Mouse (Mus musculus): Measurements from ENCODE around the gene Lgals2. TPM values are rescaled to one million over a fixed set of nuclear protein-coding genes. Genes with fewer than 3 reads are reported as not detected.
"Not testable (repeated sequence)": the region's sequence is repeated elsewhere in the genome, so short reads cannot be mapped to it uniquely, and the experiment has no call there.

Lgals2 gene
- polyA plus RNA-seq, 1 experiment from 2014 or later, result 1.0 TPM

DNA sequence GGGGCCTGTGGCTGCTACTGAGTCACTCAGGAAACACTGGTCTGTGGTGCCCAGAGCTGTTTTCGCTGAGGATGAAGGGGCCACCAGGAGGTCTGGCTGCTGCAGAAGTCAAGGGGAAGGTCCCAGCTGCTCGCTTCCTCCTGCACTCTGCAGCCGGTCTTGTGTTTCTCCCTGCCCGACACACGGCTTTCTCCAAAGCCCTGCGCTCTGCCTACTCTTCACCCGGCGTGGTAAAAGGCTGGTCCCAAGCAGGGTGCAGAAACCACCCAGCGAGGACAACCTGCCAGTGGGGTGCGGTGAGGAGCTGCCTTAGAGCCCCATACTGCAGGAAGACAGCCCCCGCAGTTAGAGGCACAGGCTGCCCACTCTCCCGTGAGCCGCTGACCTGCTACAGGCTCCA lies 39.4 kb upstream of the Lgals2 start:
- H3K9ac ChIP-seq, result no peak overlapping the region
- H3K9me3 ChIP-seq (replicated peaks), result no peaks in the 10 kb centered on the region
- no peak for ATAC-seq (ENCODE audit: insufficient number of reproducible peaks, low FRiP score, low TSS enrichment, low read depth)
- peaks cover 42% of the 10 kb centered on the region for H3K36me3 ChIP-seq
- H3K4me1 ChIP-seq, result peaks cover 62% of the 10 kb centered on the region
- H3K27ac ChIP-seq (replicated peaks), result peak overlapping the region; percentile 63
- no peaks in the 10 kb centered on the region for H3K27me3 ChIP-seq
- no peak overlapping the region for H3K4me3 ChIP-seq (replicated peaks)
- WGBS, result 59% methylated on average over 13 of the region's 13 CpGs
- H3K4me2 ChIP-seq (replicated peaks), result no peak overlapping the region

DNA sequence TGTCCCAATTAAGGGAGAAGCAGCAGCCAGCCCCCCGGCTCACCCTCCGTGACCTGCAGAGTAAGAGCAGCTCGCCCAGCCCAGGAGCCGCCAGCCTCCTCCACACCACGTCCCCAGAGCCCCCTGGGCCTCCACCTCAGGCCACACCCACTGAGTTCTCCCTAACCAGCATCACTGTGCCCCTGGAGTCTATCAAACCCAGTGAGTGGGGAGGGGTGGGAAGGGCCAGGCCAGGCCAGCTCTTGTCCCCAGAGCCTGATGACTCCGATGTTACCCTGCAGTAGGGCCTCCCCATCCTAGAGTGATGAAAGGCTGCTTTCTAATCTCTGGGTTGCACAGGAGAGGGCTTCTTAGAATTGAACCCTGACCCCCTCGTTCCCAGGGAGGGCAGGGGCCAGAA lies 37.1 kb upstream of the Lgals2 start:
- H3K4me1 ChIP-seq, result peaks cover 52% of the 10 kb centered on the region
- no peaks in the 10 kb centered on the region for H3K9me3 ChIP-seq (replicated peaks)
- H3K36me3 ChIP-seq, result peaks cover 60% of the 10 kb centered on the region
- no peak overlapping the region for H3K4me3 ChIP-seq (replicated peaks)
- WGBS, result 46% methylated on average over 7 of the region's 7 CpGs
- no peak for ATAC-seq (ENCODE audit: insufficient number of reproducible peaks, low FRiP score, low TSS enrichment, low read depth)
- H3K4me2 ChIP-seq (replicated peaks), result no peak overlapping the region
- H3K9ac ChIP-seq, result no peak overlapping the region
- H3K27ac ChIP-seq (replicated peaks), result no peak overlapping the region
- no peaks in the 10 kb centered on the region for H3K27me3 ChIP-seq

DNA sequence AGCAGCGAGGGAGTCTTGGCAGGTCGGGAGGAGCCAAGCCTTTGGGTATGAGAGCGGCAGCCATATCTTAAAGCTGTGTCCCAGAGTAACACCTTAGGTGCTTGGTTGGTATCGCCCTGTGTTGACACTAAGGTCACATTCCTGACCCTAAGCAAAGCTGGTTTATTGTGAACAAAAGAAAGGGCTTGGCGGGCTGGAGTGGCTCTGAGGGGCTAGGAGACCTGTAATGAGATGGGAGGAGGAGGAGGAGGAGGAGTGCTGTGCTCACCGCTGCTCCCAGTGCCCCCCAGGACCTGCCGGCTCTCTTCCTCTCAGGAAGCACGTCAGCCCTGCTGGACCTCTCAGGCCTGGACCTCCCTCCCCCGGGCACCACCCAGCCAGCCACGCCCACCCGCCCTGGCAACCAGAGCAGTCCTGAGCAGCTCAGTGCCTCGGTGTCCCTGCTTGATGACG lies 34.1 kb upstream of the Lgals2 start:
- 47% methylated on average over 12 of the region's 13 CpGs for WGBS
- H3K9ac ChIP-seq, result no peak overlapping the region
- no peak for ATAC-seq (ENCODE audit: insufficient number of reproducible peaks, low FRiP score, low TSS enrichment, low read depth)
- no peak overlapping the region for H3K4me3 ChIP-seq (replicated peaks)
- peaks cover 24% of the 10 kb centered on the region for H3K4me1 ChIP-seq
- H3K36me3 ChIP-seq, result peaks cover 83% of the 10 kb centered on the region
- no peaks in the 10 kb centered on the region for H3K27me3 ChIP-seq
- H3K27ac ChIP-seq (replicated peaks), result 0 out of 2 replicates have a peak overlapping the region, but pooled peaks have one; percentile 19
- H3K4me2 ChIP-seq (replicated peaks), result no peak overlapping the region
- H3K9me3 ChIP-seq (replicated peaks), result no peaks in the 10 kb centered on the region

DNA sequence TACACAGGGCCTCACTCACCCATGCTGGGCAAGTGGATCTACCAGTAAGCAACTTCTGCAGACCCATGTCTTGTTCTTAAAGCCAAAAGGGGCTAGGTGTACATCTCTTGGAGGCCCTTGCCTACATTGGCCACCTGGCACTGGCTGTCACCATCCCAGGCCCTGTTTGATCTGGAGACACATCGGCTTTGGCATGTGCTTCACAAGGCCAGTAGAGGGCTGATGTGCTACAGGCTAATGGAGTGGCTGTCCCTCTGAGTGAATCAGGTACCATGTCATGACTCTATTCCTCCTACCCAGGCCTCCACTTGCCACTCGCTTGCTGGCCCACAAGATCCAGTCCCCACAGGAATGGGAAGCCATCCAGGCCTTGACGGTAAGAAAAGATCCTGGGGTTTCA lies 26.5 kb upstream of the Lgals2 start:
- H3K4me2 ChIP-seq (replicated peaks), result no peak overlapping the region
- H3K4me1 ChIP-seq, result peaks cover 29% of the 10 kb centered on the region
- no peak for ATAC-seq (ENCODE audit: insufficient number of reproducible peaks, low FRiP score, low TSS enrichment, low read depth)
- H3K27me3 ChIP-seq, result no peaks in the 10 kb centered on the region
- H3K4me3 ChIP-seq (replicated peaks), result no peak overlapping the region
- H3K9ac ChIP-seq, result no peak overlapping the region
- no peaks in the 10 kb centered on the region for H3K9me3 ChIP-seq (replicated peaks)
- 82% methylated on average over 3 of the region's 3 CpGs for WGBS
- H3K36me3 ChIP-seq, result peaks cover 65% of the 10 kb centered on the region
- no peak overlapping the region for H3K27ac ChIP-seq (replicated peaks)

DNA sequence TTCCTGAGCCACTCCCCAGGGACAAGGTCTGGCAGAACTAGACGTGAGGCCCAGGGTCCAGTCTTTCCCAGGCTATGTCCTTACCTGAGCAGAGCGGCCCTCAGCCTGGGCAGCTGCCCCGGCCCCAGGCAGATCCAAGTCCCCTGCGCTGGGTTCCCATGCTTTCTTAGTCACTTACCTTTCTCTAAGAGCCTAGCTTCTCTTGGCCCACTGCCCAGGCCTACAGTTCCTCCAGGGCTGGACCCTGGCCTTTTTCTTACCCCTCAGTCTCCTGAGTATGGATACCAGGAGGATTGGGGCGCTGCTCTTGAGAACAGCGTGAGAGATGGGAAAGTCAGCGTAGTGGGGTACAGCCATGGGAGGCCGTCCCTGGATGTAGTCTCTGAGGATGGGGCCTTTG lies 25.1 kb upstream of the Lgals2 start:
- H3K4me1 ChIP-seq, result peaks cover 42% of the 10 kb centered on the region
- H3K4me3 ChIP-seq (replicated peaks), result no peak overlapping the region
- H3K36me3 ChIP-seq, result peaks cover 51% of the 10 kb centered on the region
- H3K9ac ChIP-seq, result no peak overlapping the region; the same call in 1 of the 2 replicates
- no peaks in the 10 kb centered on the region for H3K9me3 ChIP-seq (replicated peaks)
- no peak overlapping the region for H3K27ac ChIP-seq (replicated peaks)
- WGBS, result 92% methylated on average over 8 of the region's 8 CpGs
- H3K4me2 ChIP-seq (replicated peaks), result no peak overlapping the region
- no peaks in the 10 kb centered on the region for H3K27me3 ChIP-seq
- no peak for ATAC-seq (ENCODE audit: insufficient number of reproducible peaks, low FRiP score, low TSS enrichment, low read depth)

DNA sequence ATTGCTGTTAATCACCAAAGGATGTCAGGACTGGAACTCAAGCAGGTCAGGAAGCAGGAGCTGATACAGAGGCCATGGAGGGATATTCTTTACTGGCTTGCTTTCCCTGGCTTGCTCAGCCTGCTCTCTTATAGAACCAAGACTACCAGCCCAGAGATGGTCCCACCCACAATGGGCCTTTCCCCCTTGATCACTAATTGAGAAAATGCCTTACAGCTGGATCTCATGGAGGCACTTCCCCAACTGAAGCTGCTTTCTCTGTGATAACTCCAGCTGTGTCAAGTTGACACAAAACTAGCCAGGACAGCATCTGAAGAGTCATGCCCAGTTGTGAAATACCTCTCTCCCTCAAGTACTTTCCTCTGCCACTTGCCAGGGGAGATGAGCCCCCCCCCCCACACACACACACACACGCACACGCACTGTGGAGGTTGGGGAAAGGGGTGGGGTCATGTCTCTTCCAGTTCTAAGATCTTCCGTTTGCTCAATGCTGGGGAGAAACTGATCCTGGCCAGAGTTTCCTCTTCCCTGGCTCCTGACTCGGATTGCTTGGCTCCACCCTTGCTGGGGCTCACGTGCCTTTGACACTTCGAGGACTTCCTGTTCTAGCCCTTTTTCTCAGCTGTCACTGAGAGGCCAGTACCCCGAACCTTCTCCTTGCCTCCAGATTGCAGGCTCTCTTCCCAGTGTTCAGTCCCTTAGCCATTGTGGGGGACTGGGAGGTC lies 23.6 kb upstream of the Lgals2 start:
- H3K4me2 ChIP-seq (replicated peaks), result peak overlapping the region; percentile 80
- H3K4me1 ChIP-seq, result peaks cover 50% of the 10 kb centered on the region
- 0 out of 2 replicates have a peak overlapping the region, but pooled peaks have one; percentile 83 for H3K4me3 ChIP-seq (replicated peaks)
- peak overlapping the region; percentile 100 for H3K27ac ChIP-seq (replicated peaks)
- not testable (repeated sequence) for H3K27me3 ChIP-seq; ATAC-seq (ENCODE audit: insufficient number of reproducible peaks, low FRiP score, low TSS enrichment, low read depth); H3K9me3 ChIP-seq (replicated peaks); H3K9ac ChIP-seq
- peaks cover 39% of the 10 kb centered on the region for H3K36me3 ChIP-seq
- WGBS, result 16% methylated on average over 7 of the region's 7 CpGs

DNA sequence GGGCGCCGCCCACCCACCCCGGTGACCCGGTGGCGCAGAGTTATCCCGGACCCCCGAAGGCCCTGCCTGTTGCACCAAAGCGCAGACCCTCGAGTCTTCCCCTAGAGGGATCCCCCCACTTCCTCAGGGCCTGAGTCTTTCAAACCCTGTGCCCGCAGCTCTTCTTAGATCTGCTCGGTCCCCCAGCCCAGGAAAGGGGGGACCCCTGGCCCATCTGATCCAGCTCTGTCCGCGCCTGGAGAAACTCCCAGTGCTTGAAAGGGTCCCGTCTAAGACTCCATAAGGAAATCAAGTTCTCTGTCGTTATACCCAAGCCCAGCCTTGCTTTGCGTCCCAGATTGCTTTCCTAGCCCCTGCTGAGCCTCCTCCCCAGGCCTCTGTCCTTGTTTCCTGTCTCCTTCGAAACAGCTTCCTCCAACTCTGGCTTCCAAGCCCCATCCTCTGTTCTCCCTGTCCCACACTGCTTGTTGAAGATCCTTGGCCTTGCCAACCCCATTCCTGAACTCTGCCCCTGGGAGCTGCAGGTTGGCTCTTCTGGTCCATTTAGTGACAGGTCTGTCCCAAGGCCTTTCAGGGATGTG lies 22.6 kb upstream of the Lgals2 start:
- peak overlapping the region; percentile 83 for H3K4me3 ChIP-seq (replicated peaks)
- peak overlapping the region; percentile 80 for H3K4me2 ChIP-seq (replicated peaks)
- peaks cover 29% of the 10 kb centered on the region for H3K36me3 ChIP-seq
- peak overlapping the region; percentile 100 for H3K27ac ChIP-seq (replicated peaks)
- ATAC-seq (ENCODE audit: insufficient number of reproducible peaks, low FRiP score, low TSS enrichment, low read depth), result no peak
- peaks cover 50% of the 10 kb centered on the region for H3K4me1 ChIP-seq
- H3K27me3 ChIP-seq, result no peaks in the 10 kb centered on the region
- WGBS, result 0% methylated on average over 17 of the region's 17 CpGs
- peak overlapping the region; percentile 71 for H3K9ac ChIP-seq
- no peaks in the 10 kb centered on the region for H3K9me3 ChIP-seq (replicated peaks)

DNA sequence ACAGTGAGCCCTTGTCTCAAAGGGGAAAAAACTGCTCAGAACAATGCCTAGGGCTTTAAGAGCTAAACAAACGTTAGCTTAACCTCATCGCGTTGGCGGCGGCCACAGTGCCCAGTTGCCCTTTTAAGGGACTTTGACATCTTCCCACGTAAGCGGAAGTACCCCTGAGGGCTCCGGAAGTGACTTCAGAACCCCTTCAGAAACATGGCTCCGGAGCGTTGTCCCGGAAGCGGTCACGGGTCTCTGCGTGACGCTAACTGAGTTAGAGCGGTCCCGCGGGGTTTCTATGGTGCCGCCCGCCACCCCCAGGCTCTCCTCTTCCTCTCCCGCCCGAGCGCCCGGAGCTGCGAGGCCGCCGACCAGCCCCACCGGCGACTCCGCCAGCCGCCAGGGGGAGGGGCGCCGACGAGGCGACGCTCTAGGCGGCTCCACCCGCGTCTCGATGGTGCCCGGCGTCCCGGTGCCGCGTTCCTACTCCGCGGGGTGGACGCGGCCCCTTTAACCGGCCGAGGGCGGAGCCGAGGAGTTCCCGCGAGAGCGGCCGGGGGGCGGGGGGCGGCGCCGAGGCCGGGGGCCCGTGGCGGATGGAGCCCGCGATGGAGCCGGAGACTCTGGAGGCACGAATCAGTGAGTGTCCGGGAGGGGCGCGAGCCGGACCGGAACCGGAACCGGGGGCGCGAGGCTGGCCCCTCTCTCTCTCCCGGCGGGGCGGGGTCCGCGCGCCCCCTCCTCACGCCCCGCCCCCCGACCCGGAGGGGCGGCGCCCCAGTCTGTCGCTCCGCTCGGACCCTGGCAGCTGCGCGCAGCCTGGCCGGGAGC lies 21.9 kb upstream of the Lgals2 start, which contains the start of gene Gga1:
Gene Gga1, plus strand, starts transcription at position 200 of the 819 bp plus-strand sequence.
- peaks cover 24% of the 10 kb centered on the region for H3K36me3 ChIP-seq

DNA sequence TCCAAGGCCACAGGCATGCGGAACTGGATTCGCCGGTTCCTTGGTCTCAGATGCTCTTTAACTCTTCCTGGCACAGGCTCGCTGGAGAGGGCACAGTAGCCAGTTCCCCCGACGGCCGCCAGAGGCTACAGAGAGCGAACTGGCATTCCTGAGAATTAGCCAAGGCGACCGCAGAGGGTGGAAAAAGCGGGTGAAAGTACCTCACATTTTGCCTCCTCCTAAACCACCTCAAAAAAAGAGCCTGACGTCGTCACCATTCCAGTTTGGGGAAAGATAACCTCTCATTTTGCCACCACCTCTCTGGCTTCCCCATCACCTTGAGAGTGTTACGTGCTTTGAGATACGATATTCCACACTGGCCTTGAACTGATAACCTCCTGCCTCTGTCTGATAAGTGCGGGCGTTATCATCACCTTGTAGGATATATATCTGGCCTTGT lies 20.9 kb upstream of the Lgals2 start:
- peak overlapping the region; percentile 83 for H3K4me3 ChIP-seq (replicated peaks)
- H3K27me3 ChIP-seq, result no peaks in the 10 kb centered on the region
- 2% methylated on average over 17 of the region's 17 CpGs for WGBS
- no peaks in the 10 kb centered on the region for H3K9me3 ChIP-seq (replicated peaks)
- peaks cover 58% of the 10 kb centered on the region for H3K4me1 ChIP-seq
- H3K4me2 ChIP-seq (replicated peaks), result peak overlapping the region; percentile 80
- peak; percentile 20 for ATAC-seq (ENCODE audit: insufficient number of reproducible peaks, low FRiP score, low TSS enrichment, low read depth)
- peaks cover 15% of the 10 kb centered on the region; the same call in 1 of the 2 replicates for H3K36me3 ChIP-seq
- peak overlapping the region; percentile 71 for H3K9ac ChIP-seq
- H3K27ac ChIP-seq (replicated peaks), result peak overlapping the region; percentile 100

More for the DNA sequence above, 21.9 kb upstream of the Lgals2 start, which contains the start of gene Gga1:
- H3K4me2 ChIP-seq (replicated peaks), result peak within 1 kb of the TSS; percentile 80
- peak within 1 kb of the TSS; percentile 83 for H3K4me3 ChIP-seq (replicated peaks)
- peak within 1 kb of the TSS; percentile 100 for H3K27ac ChIP-seq (replicated peaks)
- H3K4me1 ChIP-seq, result peaks cover 53% of the 10 kb centered on the region
- H3K9me3 ChIP-seq (replicated peaks), result no peaks in the 10 kb centered on the region
- H3K27me3 ChIP-seq, result no peaks in the 10 kb centered on the region
- under 1% methylated on average over 66 of the region's 95 CpGs for WGBS
- H3K9ac ChIP-seq, result peak within 1 kb of the TSS; percentile 71
- ATAC-seq (ENCODE audit: insufficient number of reproducible peaks, low FRiP score, low TSS enrichment, low read depth), result peak; percentile 92

DNA sequence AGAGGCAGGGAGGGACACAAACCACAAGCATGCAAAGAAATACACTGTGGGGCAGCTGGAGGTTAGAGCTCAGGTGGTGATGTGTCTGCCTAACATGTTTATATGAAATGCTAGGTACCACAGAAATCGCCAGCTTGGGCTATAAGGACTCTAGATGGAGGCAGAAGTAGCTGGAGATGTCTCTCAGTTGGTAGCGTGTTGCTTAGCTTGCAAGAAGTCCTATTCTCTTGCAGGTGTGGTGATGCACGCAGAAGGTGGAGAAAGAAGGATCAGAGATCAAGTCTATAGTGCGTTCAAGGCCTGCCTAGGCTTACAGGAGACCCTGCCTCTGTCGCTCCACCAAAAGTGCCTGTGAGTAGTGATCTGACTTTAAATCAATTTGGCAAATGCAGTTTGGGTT lies 20.2 kb upstream of the Lgals2 start:
- no peak for ATAC-seq (ENCODE audit: insufficient number of reproducible peaks, low FRiP score, low TSS enrichment, low read depth)
- Histone ChIP-seq H3K9ac (no peak overlapping the region), H3K36me3 (0 out of 2 replicates have a peak, but pooled peaks cover 8% of the 10 kb centered on the region), H3K4me3 (replicated peaks) (peak overlapping the region; percentile 83), H3K9me3 (replicated peaks) (no peaks in the 10 kb centered on the region), H3K4me1 (peaks cover 55% of the 10 kb centered on the region), H3K27me3 (no peaks in the 10 kb centered on the region), H3K27ac (replicated peaks) (peak overlapping the region; percentile 100), H3K4me2 (replicated peaks) (peak overlapping the region; percentile 80)
- 63% methylated on average over 5 of the region's 5 CpGs for WGBS

DNA sequence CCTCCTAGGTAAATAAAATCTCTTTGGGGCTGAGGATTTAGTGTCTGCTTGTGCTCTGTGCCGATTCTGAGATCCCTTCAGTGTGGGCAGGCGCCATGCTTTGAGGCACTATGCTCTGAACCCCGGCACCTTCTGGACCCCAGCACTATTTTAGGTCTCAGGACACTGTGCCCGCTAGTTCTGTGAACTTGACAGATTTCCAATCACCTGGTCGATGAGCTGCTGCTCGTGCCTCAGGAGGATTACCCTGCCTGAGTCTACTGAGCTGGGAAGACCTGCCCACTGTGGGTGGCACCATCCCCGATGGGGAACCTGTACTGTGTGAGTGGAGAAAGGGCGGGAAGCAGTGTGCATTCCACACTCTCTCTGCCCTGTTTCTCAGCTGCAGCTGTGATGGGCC lies 19.7 kb upstream of the Lgals2 start:
- Histone ChIP-seq H3K4me1 (peaks cover 50% of the 10 kb centered on the region), H3K36me3 (0 out of 2 replicates have a peak, but pooled peaks cover 2% of the 10 kb centered on the region), H3K27ac (replicated peaks) (peak overlapping the region; percentile 100), H3K9me3 (replicated peaks) (no peaks in the 10 kb centered on the region), H3K4me3 (replicated peaks) (no peak overlapping the region), H3K4me2 (replicated peaks) (no peak overlapping the region), H3K9ac (no peak overlapping the region), H3K27me3 (no peaks in the 10 kb centered on the region)
- ATAC-seq (ENCODE audit: insufficient number of reproducible peaks, low FRiP score, low TSS enrichment, low read depth), result no peak
- WGBS, result 63% methylated on average over 8 of the region's 8 CpGs
